Mouse (Mus musculus) B cell, adult 2 months (primary cell): ENCODE data around the gene Sec61b.
A peak's percentile ranks its signal among the peaks of the same experiment; 100 is the strongest.

Experiments used
- DNase-seq, 2 experiments: peaks; one replicate each; pipeline ENCODE4 v3.0.0; 2022

The Sec61b gene

GRCm38 (mm10) chr4:47473968-47474729 is at the start of gene Sec61b, which contains the start of gene Alg2:
TSS of gene Sec61b (plus strand) at chr4:47474658.
TSS of gene Alg2 (minus strand) at chr4:47474333.
- DNase-seq = peak; percentile 94 to 96

DNA sequence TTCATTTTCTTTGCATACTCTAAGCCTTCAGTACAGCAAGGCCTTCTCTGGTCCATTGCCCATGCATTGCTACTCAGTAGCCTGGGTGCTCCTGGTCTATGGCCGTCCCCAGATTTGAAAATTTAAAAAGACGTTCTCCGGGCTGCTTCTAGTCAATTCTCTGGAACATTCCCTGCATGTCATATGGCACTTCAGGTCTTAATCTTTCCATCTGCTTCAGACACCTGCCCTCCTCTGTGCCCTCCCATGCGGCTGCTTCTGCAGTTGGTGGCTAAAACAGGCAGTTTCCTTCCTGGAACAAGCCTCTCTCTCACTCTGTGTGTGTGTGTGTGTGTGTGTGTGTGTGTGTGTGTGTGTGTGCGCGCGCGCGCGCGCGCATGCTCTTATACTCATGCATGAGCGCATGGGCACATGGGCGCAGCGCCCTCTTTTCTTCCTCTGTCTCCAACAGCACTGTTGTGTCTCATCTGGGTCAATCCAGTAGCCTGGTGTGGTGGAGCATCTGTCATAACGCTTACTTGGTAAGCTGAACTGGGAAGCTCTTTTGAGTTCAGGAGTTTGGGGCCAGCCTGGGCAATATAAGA is 49.1 kb upstream of the Sec61b start:
- peak in 1 of 2 experiments; percentile 6 for DNase-seq

GRCm38 (mm10) chr4:47427606-47428005 is 46.9 kb upstream of the Sec61b start:
- no peak for DNase-seq

- no peak for DNase-seq
Measured at GRCm38 (mm10) chr4:47430557-47430956, 43.9 kb upstream of the Sec61b start.

DNA sequence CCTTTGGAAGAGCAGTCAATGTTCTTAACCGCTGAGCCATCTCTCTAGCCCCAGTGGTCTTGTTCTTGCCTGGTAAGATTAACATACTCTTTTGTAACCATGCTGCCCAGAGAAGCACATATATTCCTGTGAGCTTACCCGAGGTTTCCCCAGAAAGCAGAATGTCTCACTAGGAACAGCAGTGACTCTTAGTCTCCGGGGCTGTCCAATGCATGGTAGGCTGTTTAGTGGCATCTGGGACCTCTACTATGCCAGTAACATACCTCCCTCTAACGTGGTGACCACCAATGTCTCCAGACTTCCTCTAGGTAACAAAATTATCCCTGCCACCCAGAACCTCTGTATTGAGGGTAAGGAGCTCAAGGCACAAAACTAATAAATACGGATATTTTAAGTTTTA is 43.4 kb upstream of the Sec61b start:
- no peak for DNase-seq

DNA sequence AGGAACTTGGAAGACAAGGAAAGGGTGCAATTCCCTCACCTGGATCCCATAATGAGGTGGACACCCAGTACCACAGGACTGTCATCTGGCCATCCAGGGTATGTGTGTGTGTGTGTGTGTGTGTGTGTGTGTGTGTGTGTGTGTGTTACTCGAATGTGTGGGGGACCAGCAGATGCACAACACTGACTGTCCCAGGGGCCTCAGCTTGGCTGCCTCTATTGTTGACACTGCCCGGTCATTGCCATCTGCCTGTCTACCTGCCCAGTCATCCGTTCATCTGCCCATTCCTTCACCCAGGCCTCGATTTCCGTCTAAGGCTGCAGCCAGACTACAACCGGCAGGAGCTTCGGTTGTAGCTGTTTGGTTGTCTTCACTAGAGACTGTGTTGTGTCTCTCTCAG is 41.7 kb upstream of the Sec61b start:
- DNase-seq = no peak

DNA sequence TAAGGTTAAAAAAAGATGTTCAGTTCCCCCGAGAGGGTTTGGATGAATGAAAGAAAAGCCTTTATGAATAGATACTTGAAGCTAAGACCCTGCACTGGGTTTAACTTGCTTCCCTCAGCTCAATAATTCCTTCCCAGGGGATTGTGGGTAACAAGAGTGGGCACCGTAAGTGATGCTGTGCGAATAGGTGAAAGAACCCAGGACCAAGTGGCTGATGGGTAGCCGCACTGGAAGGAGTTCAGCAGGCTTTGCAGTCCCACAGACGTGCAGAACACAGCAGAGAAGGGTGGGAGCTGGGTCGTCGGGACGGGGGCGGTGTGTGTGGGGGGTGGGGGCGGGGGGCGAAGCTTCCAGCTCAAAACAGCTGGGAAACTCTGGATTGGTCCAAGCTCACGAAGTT is 39.3 kb upstream of the Sec61b start:
- DNase-seq = no peak

GRCm38 (mm10) chr4:47435566-47436360 is 38.7 kb upstream of the Sec61b start:
- DNase-seq = no peak

DNA sequence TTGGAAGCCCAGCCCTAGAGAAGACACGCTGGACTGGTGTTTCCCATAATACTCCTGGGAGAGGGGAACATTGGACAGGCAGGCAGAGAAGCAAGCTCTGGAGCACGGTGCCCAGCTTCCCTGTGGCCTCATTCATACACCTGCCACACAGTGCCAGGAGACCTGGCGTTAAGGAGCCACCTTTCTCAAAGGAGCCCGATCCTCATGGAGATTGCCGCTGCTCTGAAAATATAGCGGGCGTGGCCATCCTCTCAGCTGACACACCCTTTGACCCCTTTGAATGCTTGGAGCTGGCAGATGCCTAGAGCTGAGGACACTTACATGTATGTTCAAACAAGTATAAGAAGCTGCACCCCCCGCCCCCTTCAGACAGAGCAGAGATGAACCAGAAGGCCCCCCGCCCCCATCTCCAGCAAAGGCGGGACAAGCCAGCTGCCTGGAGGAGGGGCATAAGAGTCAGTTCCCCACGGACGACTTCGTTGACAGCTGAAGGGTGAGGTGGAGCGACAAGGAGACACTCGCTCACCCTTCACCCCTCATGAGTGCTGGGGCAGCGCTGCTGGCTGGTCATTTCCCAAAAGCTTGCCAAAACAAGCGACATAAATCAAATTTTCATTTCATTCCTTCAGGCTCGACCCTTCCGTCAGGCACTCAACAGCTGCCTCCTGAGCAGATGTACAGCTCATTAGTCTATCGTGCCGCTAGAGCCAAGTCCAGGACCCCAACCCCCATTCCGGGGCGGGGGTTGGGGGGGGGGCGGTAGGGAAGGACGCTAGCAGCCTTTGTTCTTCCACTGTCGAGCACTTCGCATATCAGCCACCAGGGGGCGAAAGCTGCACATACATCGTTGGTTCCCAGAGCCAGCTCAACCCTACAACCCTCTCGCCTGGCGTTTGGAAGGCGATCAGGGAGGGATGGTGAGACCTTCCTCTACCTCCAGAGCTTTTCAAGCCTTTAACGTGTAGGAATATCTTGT is 36.8 kb upstream of the Sec61b start:
- DNase-seq = peak; percentile 80 to 81

DNA sequence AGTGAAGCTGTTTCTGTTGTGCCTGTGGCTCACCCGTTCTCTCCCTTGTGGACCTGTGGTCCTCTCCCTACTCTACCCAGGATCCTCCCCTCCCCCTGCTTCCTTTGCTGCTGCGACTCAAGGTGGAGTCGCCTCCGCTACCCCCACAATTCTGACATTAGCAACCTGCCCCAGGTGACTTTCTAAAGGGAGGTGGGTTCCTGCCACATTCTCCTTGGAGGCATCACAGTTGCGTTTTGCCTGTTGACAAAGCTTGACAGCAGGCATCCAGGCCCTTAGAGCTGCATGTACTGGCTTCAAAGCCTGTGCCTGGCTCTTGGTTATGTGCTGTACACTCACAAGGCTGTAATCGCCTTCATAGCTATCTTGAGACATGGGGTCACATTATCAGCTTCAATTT is 35.5 kb upstream of the Sec61b start:
- DNase-seq = no peak

GRCm38 (mm10) chr4:47440951-47441350 is 33.5 kb upstream of the Sec61b start:
- no peak for DNase-seq

GRCm38 (mm10) chr4:47448526-47448925 is 25.9 kb upstream of the Sec61b start:
- DNase-seq = no peak

DNA sequence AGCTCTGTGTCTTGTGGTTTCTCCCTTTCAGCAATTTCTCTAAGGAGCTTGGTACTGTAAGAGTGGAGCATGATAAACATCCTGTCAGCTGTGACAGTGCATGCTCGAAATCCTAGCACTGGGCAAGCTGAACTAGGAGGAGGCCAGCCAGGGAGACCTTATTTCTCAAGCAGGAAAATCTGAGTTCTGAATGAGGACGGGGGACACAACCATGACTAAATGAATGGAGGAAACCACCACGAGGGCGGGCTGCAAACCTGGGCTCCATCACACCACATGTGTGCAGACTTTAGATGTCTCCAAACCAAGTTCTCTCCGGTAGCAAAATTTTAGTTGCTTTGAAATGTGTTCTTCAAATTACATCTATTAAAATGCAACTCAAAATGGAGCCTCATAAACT is 25.3 kb upstream of the Sec61b start:
- DNase-seq = no peak

DNA sequence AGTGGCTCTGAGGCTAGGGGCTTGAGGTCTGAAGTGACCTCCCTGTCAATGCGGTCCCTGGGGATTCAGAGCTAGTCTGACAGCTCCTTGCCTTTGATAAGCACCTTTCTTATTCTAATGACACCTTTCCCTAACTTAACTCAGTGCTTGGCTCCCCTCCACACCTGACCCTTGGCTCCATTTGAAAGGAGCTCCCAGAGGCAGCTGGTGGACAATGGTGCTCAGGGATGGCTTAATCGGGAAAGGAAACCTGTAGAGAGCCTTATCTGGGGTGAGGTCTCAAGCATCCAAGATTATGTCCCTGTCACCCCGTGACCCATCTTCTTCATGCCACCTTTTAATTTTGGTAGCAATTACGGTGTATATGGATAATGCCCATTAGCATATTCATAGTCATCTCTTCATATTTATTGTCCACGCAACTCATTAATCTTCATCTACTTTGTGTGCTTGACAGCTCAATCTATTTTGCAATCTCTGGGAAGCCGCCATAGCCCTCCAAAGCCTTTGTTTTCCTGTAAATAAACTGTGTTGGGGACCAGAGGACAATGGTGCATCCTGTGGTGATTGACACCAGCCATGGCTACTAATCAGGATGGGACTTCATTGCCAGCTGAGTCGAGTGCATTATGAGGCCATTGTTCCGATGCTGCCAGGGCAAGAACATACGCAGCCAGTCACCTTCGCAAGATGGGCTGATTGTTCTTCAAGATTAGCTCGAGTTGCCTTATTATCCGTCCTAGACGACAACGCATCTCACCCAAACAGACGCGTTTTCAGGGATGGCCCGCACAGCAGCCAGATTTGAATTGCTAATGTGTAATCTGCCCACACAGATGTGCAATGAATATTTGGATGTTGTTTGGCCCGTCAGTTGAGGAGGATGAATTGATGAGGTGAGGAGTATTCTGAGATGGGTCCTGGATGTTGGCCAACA is 24.6 kb upstream of the Sec61b start:
- DNase-seq = no peak

- no peak for DNase-seq
Measured at GRCm38 (mm10) chr4:47467196-47467595, 7.3 kb upstream of the Sec61b start.

DNA sequence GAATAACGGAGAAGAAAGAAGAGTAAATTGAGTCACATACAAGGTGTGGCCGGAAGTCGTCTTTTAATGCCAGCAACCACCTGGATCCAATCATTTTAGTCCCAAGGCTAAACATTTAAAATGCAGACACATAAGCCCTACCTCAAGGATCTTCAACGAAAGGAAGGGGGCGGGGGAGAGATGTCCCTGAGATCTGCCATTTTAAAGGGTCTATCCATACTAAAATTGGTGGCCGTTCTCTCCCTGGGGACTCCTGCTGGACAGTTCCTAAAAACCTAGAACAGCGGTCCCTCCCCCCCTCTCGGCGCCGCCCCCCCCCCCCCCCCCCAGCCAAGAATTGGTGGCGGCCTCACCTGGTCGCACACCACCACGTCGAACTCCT is 881 bp upstream of the Sec61b start:
- DNase-seq = peak in 1 of 2 experiments; percentile 26

- DNase-seq = no peak
Measured at GRCm38 (mm10) chr4:47474730-47475643, 529 bp downstream of the Sec61b start.

DNA sequence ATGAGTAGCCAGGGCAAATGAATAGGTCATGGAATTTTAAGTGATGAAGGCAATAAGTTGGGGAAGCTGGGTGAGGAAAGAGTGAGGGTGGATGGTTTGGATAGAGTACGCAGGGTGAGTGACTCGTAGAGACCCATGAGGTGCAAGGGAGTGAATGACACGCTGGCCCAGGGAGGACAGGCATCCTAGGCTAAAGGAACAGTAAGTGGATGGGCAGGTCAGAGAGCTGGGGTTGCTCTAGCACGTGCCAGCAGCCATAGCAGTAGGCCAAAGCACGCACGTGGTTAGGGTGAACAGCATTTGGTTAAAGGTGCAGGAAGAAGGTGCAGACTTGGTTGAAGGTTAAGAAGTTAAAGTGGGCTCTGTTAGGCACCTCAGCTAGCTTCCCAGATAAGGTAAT is 3.1 kb downstream of the Sec61b start:
- DNase-seq = no peak

DNA sequence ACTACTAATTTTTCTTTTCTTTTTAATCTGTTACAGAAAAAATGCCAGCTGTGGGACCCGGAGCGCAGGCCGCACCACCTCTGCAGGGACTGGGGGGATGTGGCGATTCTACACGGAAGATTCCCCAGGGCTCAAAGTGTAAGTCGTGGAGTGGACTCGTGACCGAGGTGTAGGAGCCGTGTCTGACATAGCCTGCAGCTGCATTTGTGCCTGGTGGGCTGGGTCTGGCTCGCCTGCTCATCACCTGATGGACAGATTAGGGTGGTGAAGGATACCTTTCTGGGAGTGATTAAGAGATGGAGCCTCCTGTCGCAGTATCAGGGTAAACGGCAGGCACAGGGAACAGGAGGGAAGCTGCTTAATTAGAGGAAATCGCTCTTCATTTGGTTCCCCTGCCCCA is 5.6 kb downstream of the Sec61b start:
- no peak for DNase-seq

- DNase-seq = no peak
Measured at GRCm38 (mm10) chr4:47480576-47480975, 6.1 kb downstream of the Sec61b start.
